ENCODE assay signal across 24 mouse cellular contexts in the genomic region with DNA sequence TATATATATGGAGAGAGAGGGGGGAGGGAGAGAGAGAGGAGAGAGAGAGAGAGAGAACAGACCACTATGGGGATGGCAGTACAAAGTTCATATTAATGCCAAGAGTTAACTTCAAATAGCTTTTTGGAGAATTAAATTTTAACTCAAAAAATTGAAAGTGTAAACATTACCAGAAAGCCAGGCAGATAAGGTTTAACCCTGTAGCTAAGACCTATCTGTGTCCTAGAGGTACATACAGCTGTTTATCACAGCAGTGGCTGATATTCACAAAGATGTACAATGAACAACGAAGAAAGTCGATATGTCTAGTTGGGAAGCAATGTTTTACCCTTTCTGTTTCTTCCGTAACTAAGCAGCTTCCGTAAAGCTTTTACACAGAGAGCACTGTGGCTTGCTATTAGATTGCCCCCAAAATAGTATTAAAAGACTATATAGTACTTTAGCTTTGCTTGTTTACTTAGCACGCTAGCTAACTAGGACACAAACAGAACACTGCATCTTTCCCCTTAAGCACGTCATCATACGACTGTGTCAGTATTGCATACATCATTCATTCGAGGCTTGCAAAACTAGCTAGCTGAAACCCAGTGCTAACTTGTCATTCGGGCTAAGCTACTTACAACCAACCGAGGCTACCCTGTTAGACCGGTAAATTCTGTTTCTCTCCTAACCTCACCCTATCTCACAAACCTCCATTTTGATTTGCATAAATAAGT.
A peak's percentile ranks its signal among the peaks of the same experiment; 100 is the strongest.
DNase-seq lines count a peak whose midpoint lies in the region; ATAC-seq and TF ChIP-seq lines count a peak whose summit lies in the region.
"Had no signal": no experiment of that assay in that cellular context is flagged by ENCODE, and none has a peak within 500 bp of the region (broad histone marks: within the 10 kb centered on the region; RNA-seq: fewer than 3 reads in every experiment).

No protein-coding gene starts in this region.

- no peaks in the 10 kb centered on the region for H3K4me1 ChIP-seq in embryonic facial prominence, embryonic 14.5 days (ENCODE audit: control insufficient read depth, insufficient read depth, low read length)
- no peaks in the 10 kb centered on the region for H3K4me1 ChIP-seq in embryonic facial prominence, embryonic 10.5 days
- peaks cover 8% of the 10 kb centered on the region; the same call in 1 of the 2 replicates for H3K4me1 ChIP-seq in liver, embryonic 15.5 days (replicated peaks)
- no peaks in the 10 kb centered on the region for H3K4me1 ChIP-seq in stomach, postnatal 0 days (replicated peaks; ENCODE audit: control insufficient read depth, insufficient read depth)
- no peaks in the 10 kb centered on the region for H3K4me1 ChIP-seq in hindbrain, postnatal 0 days (ENCODE audit: insufficient read depth, low read length)
- H3K4me1 ChIP-seq in midbrain, embryonic 11.5 days (ENCODE audit: control insufficient read depth, insufficient read depth, low read length) = no peaks in the 10 kb centered on the region
- H3K4me1 ChIP-seq: hindbrain, embryonic 15.5 days had no signal

- 83% methylated on average over 11 of the region's 11 CpGs for WGBS in embryonic facial prominence, embryonic 14.5 days
- WGBS in embryonic facial prominence, embryonic 10.5 days = 92% methylated on average over 11 of the region's 11 CpGs
- 65% methylated on average over 11 of the region's 11 CpGs for WGBS in liver, embryonic 15.5 days (ENCODE audit: insufficient replicate concordance)
- 61% methylated on average over 11 of the region's 11 CpGs for WGBS in stomach, postnatal 0 days
- 88% methylated on average over 11 of the region's 11 CpGs for WGBS in hindbrain, postnatal 0 days
- WGBS in midbrain, embryonic 11.5 days = 89% methylated on average over 11 of the region's 11 CpGs

- H3K4me2 ChIP-seq in embryonic facial prominence, embryonic 14.5 days (ENCODE audit: low read depth, low read length) = no peak overlapping the region
- H3K4me2 ChIP-seq in liver, embryonic 15.5 days = no peak overlapping the region
- no peak overlapping the region for H3K4me2 ChIP-seq in stomach, postnatal 0 days (replicated peaks; ENCODE audit: low read depth)
- no peak overlapping the region for H3K4me2 ChIP-seq in hindbrain, postnatal 0 days (ENCODE audit: low read depth, low read length)
- H3K4me2 ChIP-seq in midbrain, embryonic 11.5 days = no peak overlapping the region
- H3K4me2 ChIP-seq: embryonic facial prominence, embryonic 13.5 days; heart, embryonic 11.5 days; hindbrain, embryonic 15.5 days had no signal

- peak; percentile 47 for TF ChIP-seq EP300 in stomach, postnatal 0 days (optimal IDR thresholded peaks at IDR 0.05)

- no peaks in the 10 kb centered on the region for H3K36me3 ChIP-seq in embryonic facial prominence, embryonic 14.5 days (ENCODE audit: control insufficient read depth, insufficient read depth, low read length)
- H3K36me3 ChIP-seq in embryonic facial prominence, embryonic 10.5 days (replicated peaks) = no peaks in the 10 kb centered on the region
- no peaks in the 10 kb centered on the region for H3K36me3 ChIP-seq in liver, embryonic 15.5 days (replicated peaks)
- no peaks in the 10 kb centered on the region for H3K36me3 ChIP-seq in stomach, postnatal 0 days (ENCODE audit: control insufficient read depth, insufficient read depth, low read length)
- no peaks in the 10 kb centered on the region for H3K36me3 ChIP-seq in hindbrain, postnatal 0 days (ENCODE audit: insufficient read depth, low read length)
- no peaks in the 10 kb centered on the region for H3K36me3 ChIP-seq in midbrain, embryonic 11.5 days (ENCODE audit: control insufficient read depth, insufficient read depth, low read length)
- H3K36me3 ChIP-seq: embryonic facial prominence, embryonic 13.5 days; forebrain, embryonic 10.5 days; G1E; heart, embryonic 15.5 days; hindbrain, embryonic 10.5 days; hindbrain, embryonic 15.5 days had no signal

- no peaks in the 10 kb centered on the region for H3K9me3 ChIP-seq in embryonic facial prominence, embryonic 14.5 days (ENCODE audit: control insufficient read depth, low read length)
- no peaks in the 10 kb centered on the region for H3K9me3 ChIP-seq in embryonic facial prominence, embryonic 10.5 days
- H3K9me3 ChIP-seq in liver, embryonic 15.5 days (replicated peaks) = no peaks in the 10 kb centered on the region
- H3K9me3 ChIP-seq in stomach, postnatal 0 days (ENCODE audit: control insufficient read depth, low read length) = no peaks in the 10 kb centered on the region
- H3K9me3 ChIP-seq in hindbrain, postnatal 0 days (ENCODE audit: low read length) = no peaks in the 10 kb centered on the region
- H3K9me3 ChIP-seq in midbrain, embryonic 11.5 days (ENCODE audit: control insufficient read depth, low read length) = no peaks in the 10 kb centered on the region
- H3K9me3 ChIP-seq: embryonic facial prominence, embryonic 13.5 days; forebrain, embryonic 10.5 days; G1E; heart, embryonic 15.5 days; hindbrain, embryonic 10.5 days; hindbrain, embryonic 15.5 days had no signal

- no peak overlapping the region for H3K9ac ChIP-seq in embryonic facial prominence, embryonic 14.5 days (ENCODE audit: low read depth, low read length)
- no peak overlapping the region for H3K9ac ChIP-seq in liver, embryonic 15.5 days
- no peak overlapping the region for H3K9ac ChIP-seq in stomach, postnatal 0 days (ENCODE audit: low read length)
- H3K9ac ChIP-seq in hindbrain, postnatal 0 days (replicated peaks; ENCODE audit: low read length) = no peak overlapping the region
- H3K9ac ChIP-seq in midbrain, embryonic 11.5 days (ENCODE audit: low read length) = no peak overlapping the region
- H3K9ac ChIP-seq: embryonic facial prominence, embryonic 13.5 days; heart, embryonic 15.5 days; hindbrain, embryonic 15.5 days had no signal

- DNase-seq in embryonic facial prominence, embryonic 14.5 days (ENCODE audit: low spot score) = peak; percentile 19
- DNase-seq in embryonic facial prominence, embryonic 10.5 days (ENCODE audit: low spot score) = no peak
- DNase-seq in urinary bladder, postnatal 14 days (ENCODE audit: low spot score) = peak; percentile 13
- no peak for DNase-seq in urinary bladder, postnatal 10 days (ENCODE audit: low spot score)
- no peak for DNase-seq in stomach, postnatal 0 days (ENCODE audit: low spot score)
- DNase-seq in hindbrain, postnatal 0 days (ENCODE audit: low spot score) = no peak
- no peak for DNase-seq in midbrain, embryonic 11.5 days (ENCODE audit: low spot score, missing footprints)
- DNase-seq: adrenal gland, adult 8-10 months; adrenal gland, postnatal 36 days; B cell, adult 2 months; gastrocnemius, postnatal 36 days; heart, postnatal 14 days had no signal

- TF ChIP-seq CTCF in stomach, postnatal 0 days (IDR thresholded peaks at IDR 0.05; ENCODE audit: low read depth) = no peak
- no peak for TF ChIP-seq CTCF in hindbrain, postnatal 0 days (IDR thresholded peaks at IDR 0.05; ENCODE audit: low read depth)

- no peak overlapping the region for H3K27ac ChIP-seq in embryonic facial prominence, embryonic 14.5 days (replicated peaks; ENCODE audit: low read depth, low read length)
- H3K27ac ChIP-seq in embryonic facial prominence, embryonic 10.5 days (replicated peaks) = no peak overlapping the region
- H3K27ac ChIP-seq in liver, embryonic 15.5 days (replicated peaks) = peak overlapping the region; percentile 46
- no peak overlapping the region for H3K27ac ChIP-seq in stomach, postnatal 0 days (replicated peaks)
- no peak overlapping the region for H3K27ac ChIP-seq in hindbrain, postnatal 0 days
- no peak overlapping the region for H3K27ac ChIP-seq in midbrain, embryonic 11.5 days (ENCODE audit: low read depth, low read length)
- H3K27ac ChIP-seq: embryonic facial prominence, embryonic 13.5 days; forebrain, embryonic 10.5 days; heart, adult 2 months; heart, embryonic 15.5 days; hindbrain, embryonic 10.5 days; hindbrain, embryonic 15.5 days had no signal

- no peaks in the 10 kb centered on the region for H3K27me3 ChIP-seq in embryonic facial prominence, embryonic 14.5 days (replicated peaks; ENCODE audit: control insufficient read depth, insufficient read depth, low read length)
- no peaks in the 10 kb centered on the region for H3K27me3 ChIP-seq in embryonic facial prominence, embryonic 10.5 days (replicated peaks; ENCODE audit: low read depth, poor library complexity, severe bottlenecking)
- no peaks in the 10 kb centered on the region for H3K27me3 ChIP-seq in liver, embryonic 15.5 days
- no peaks in the 10 kb centered on the region for H3K27me3 ChIP-seq in stomach, postnatal 0 days (ENCODE audit: control insufficient read depth, insufficient read depth, low read length)
- no peaks in the 10 kb centered on the region for H3K27me3 ChIP-seq in hindbrain, postnatal 0 days (ENCODE audit: insufficient read depth, low read length)
- no peaks in the 10 kb centered on the region for H3K27me3 ChIP-seq in midbrain, embryonic 11.5 days (ENCODE audit: control insufficient read depth, insufficient read depth, low read length)
- H3K27me3 ChIP-seq: embryonic facial prominence, embryonic 13.5 days; heart, embryonic 15.5 days; hindbrain, embryonic 15.5 days had no signal

- ATAC-seq in embryonic facial prominence, embryonic 14.5 days (ENCODE audit: low read depth) = no peak
- peak; percentile 68 for ATAC-seq in liver, embryonic 15.5 days (ENCODE audit: insufficient read depth)
- ATAC-seq in stomach, postnatal 0 days (ENCODE audit: low FRiP score, low TSS enrichment) = 0 out of 2 replicates have a peak, but pooled peaks have one; percentile 22
- ATAC-seq in hindbrain, postnatal 0 days = no peak
- no peak for ATAC-seq in midbrain, embryonic 11.5 days (ENCODE audit: low FRiP score)
- ATAC-seq: CD4-positive, CD25-positive, alpha-beta regulatory T cell, adult 4 months; forebrain, embryonic 14.5 days had no signal

- no peak overlapping the region for H3K4me3 ChIP-seq in embryonic facial prominence, embryonic 14.5 days (ENCODE audit: low read depth, low read length)
- no peak overlapping the region for H3K4me3 ChIP-seq in embryonic facial prominence, embryonic 10.5 days
- H3K4me3 ChIP-seq in liver, embryonic 15.5 days (replicated peaks) = no peak overlapping the region
- no peak overlapping the region for H3K4me3 ChIP-seq in stomach, postnatal 0 days (ENCODE audit: low read depth, low read length)
- no peak overlapping the region for H3K4me3 ChIP-seq in hindbrain, postnatal 0 days (ENCODE audit: low read length)
- H3K4me3 ChIP-seq in midbrain, embryonic 11.5 days (ENCODE audit: low read depth, low read length) = no peak overlapping the region
- H3K4me3 ChIP-seq: embryonic facial prominence, embryonic 13.5 days; erythroblast, embryonic 14.5 days; forebrain, embryonic 10.5 days; heart, adult 2 months; heart, embryonic 15.5 days; hindbrain, embryonic 10.5 days; hindbrain, embryonic 15.5 days had no signal

Comparison
In these comparisons a context has a peak if more than half of its experiments do, and no peak if none do; other contexts are left out.
1. DNase-seq: peak in embryonic facial prominence, embryonic 14.5 days (single experiment) and urinary bladder, postnatal 14 days (single experiment); none in embryonic facial prominence, embryonic 10.5 days (single experiment), urinary bladder, postnatal 10 days (single experiment), stomach, postnatal 0 days (single experiment), hindbrain, postnatal 0 days (single experiment) and midbrain, embryonic 11.5 days (single experiment).
2. ATAC-seq: peak in liver, embryonic 15.5 days (single experiment) and stomach, postnatal 0 days (single experiment); none in embryonic facial prominence, embryonic 14.5 days (single experiment), hindbrain, postnatal 0 days (single experiment) and midbrain, embryonic 11.5 days (single experiment).